Mouse (Mus musculus): ENCODE measurements around the gene Synpo2l. TPM values are rescaled to one million over a fixed set of nuclear protein-coding genes. Genes with fewer than 3 reads are reported as not detected.
A peak's percentile ranks its signal among the peaks of the same experiment; 100 is the strongest.

Gene Synpo2l
- polyA plus RNA-seq, 1 experiment, result not detected

DNA sequence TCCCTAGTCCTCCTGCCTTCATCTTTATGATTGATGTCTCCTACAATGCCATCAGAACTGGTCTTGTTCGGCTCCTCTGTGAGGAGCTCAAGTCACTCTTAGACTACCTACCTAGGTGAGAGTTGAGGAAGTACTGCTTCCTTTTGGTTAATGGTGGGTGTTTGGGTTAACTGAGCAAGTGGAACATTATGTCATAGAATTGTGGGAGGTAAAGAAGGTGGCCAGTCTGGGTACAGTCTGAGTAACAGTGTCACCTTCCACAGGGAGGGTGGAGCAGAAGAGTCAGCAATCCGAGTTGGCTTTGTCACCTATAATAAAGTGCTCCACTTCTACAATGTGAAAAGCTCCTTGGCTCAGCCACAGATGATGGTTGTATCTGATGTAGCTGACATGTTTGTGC lies 20.9 kb upstream of the Synpo2l start:
- Histone ChIP-seq H3K4me1 (ENCODE audit: control insufficient read depth) (peaks cover 7% of the 10 kb centered on the region), H3K27me3 (ENCODE audit: control insufficient read depth) (no peaks in the 10 kb centered on the region), H3K9me3 (ENCODE audit: control insufficient read depth, low read length) (no peaks in the 10 kb centered on the region), H3K36me3 (ENCODE audit: control insufficient read depth) (peaks cover 99% of the 10 kb centered on the region), H3K4me3 (replicated peaks) (no peak overlapping the region)
- TF ChIP-seq TAL1 (IDR thresholded peaks at IDR 0.05; ENCODE audit: low read length) (no peak), GATA1 (IDR thresholded peaks at IDR 0.05; ENCODE audit: low read length) (no peak)

DNA sequence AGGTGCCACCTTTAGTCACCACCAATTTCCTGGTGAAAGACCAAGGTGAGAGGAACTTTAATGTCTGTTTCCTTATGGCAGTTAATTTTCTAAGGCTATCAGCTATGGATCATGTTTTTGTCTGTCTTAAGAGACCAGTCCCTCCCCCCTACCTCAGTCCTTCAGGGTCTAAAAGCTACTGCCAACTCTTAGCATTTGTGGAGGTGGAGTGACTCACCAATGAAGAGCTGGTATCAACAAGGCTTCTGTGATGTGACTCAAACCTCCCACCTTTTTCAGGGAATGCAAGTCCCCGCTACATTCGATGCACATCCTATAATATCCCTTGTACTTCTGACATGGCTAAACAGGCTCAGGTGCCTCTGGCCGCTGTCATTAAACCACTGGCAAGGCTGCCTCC lies 18.4 kb upstream of the Synpo2l start:
- no peaks in the 10 kb centered on the region for H3K9me3 ChIP-seq (ENCODE audit: control insufficient read depth, low read length)
- H3K4me1 ChIP-seq (ENCODE audit: control insufficient read depth), result peaks cover 7% of the 10 kb centered on the region
- TF ChIP-seq TAL1 (IDR thresholded peaks at IDR 0.05; ENCODE audit: low read length), result no peak
- TF ChIP-seq GATA1 (IDR thresholded peaks at IDR 0.05; ENCODE audit: low read length), result no peak
- peaks cover 99% of the 10 kb centered on the region for H3K36me3 ChIP-seq (ENCODE audit: control insufficient read depth)
- H3K27me3 ChIP-seq (ENCODE audit: control insufficient read depth), result no peaks in the 10 kb centered on the region
- no peak overlapping the region for H3K4me3 ChIP-seq (replicated peaks)

DNA sequence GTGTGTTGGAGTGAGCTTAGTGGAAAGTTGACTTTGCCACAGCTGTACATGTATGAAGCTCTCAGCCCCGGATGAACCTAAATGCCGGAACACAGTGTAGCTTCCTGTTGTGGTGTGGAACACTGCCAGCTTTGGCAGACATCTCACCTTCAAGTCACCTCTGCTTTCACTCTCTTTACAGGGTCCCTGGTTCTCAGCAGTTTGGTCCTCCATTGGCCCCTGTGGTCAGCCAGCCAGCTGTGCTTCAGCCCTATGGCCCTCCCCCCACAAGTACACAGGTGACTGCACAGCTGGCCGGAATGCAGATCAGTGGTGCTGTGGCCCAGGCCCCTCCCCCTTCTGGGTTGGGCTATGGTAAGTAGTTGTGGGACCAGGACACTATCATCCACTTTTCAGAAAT lies 14.3 kb upstream of the Synpo2l start:
- Histone ChIP-seq H3K9me3 (ENCODE audit: control insufficient read depth, low read length) (no peaks in the 10 kb centered on the region), H3K4me1 (ENCODE audit: control insufficient read depth) (peaks cover 8% of the 10 kb centered on the region), H3K36me3 (ENCODE audit: control insufficient read depth) (peaks cover 100% of the 10 kb centered on the region), H3K4me3 (replicated peaks) (no peak overlapping the region), H3K27me3 (ENCODE audit: control insufficient read depth) (no peaks in the 10 kb centered on the region)
- no peak for TF ChIP-seq GATA1 (IDR thresholded peaks at IDR 0.05; ENCODE audit: low read length)
- TF ChIP-seq TAL1 (IDR thresholded peaks at IDR 0.05; ENCODE audit: low read length), result no peak

DNA sequence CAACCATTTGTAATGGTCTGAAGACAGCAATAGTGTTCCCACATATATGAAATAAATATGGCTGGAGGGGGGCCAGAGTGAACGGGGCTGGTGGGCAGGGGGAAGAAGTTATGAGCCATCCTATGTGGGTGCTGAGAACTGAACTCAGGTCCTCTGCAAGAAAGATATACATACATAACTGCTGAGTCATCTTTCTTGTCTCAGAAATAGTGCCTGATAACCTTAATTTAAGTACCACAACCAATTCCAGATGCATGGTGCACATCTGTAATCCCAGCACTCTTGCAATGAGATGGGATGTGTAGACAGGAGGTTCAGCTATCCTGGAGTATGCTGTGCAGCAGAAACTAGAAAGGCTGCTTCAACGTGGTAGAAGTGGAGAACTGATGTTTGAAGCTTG lies 13.6 kb upstream of the Synpo2l start:
- Histone ChIP-seq H3K36me3 (ENCODE audit: control insufficient read depth) (peaks cover 100% of the 10 kb centered on the region), H3K9me3 (ENCODE audit: control insufficient read depth, low read length) (no peaks in the 10 kb centered on the region), H3K4me1 (ENCODE audit: control insufficient read depth) (peaks cover 8% of the 10 kb centered on the region), H3K4me3 (replicated peaks) (no peak overlapping the region), H3K27me3 (ENCODE audit: control insufficient read depth) (no peaks in the 10 kb centered on the region)
- TF ChIP-seq GATA1 (IDR thresholded peaks at IDR 0.05; ENCODE audit: low read length) (no peak), TAL1 (IDR thresholded peaks at IDR 0.05; ENCODE audit: low read length) (no peak)

DNA sequence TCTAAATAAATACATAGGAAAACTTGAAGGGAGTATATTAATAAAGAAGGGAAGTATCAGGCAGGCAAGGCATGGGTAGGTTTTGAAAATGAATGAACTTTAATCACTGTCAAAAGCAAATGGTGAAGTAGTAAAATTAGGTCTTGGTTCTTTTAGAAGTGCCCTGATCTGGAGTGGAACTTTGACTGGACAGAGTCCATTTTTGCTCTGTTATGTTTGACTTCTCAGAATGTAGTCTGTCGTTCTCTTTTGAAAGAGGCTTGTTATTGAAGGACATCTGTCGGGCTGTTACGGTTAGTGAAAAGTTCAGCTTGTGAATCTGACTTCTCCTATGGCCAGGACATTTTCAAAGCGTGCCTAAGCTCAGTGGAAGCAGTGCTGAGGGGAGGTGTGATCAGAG lies 9.8 kb upstream of the Synpo2l start:
- peaks cover 34% of the 10 kb centered on the region for H3K4me1 ChIP-seq (ENCODE audit: control insufficient read depth)
- no peaks in the 10 kb centered on the region for H3K27me3 ChIP-seq (ENCODE audit: control insufficient read depth)
- H3K36me3 ChIP-seq (ENCODE audit: control insufficient read depth), result peaks cover 76% of the 10 kb centered on the region
- no peak for TF ChIP-seq GATA1 (IDR thresholded peaks at IDR 0.05; ENCODE audit: low read length)
- no peak for TF ChIP-seq TAL1 (IDR thresholded peaks at IDR 0.05; ENCODE audit: low read length)
- peaks cover 2% of the 10 kb centered on the region for H3K9me3 ChIP-seq (ENCODE audit: control insufficient read depth, low read length)
- H3K4me3 ChIP-seq (replicated peaks), result no peak overlapping the region

DNA sequence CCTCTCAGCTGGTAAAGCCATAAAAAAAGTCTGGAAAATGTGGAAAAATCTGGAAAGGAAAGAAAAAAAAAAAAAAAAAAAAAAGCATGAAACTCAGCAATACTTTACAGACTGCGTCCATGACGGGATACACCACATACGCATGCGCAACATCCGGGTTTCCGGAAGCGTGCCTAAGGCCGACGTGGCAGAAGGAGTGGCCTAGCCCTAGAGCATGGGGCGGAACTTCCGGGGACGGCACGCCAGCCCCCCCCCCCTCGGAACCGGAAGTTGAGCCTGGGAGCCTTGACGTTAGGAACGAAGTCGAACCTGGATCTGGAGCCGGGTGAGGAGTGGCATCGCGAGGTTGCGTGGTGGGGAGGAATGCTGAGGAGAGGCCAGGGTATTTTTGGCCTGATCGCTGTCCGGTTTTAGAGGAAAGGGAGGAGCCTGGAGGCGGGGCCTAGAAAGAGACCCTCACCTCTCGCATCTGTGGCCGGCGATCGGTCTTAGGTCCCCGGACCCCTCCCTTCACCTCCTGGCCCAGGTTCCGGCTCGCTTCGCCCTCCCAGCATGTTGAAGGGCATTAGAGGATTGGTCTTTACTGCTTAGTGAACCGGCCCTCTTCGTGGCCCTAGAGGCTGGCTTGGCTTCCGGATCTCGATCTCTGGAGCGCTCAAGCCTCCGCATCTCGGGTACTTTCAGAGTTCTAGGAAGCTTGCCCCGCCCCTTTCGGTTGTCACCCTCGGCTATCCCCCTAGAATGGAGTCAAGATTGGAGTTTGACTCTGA lies 6.1 kb upstream of the Synpo2l start, which contains the start of gene Sec24c:
TSS of gene Sec24c (plus strand) at position 245 of the 770 bp plus-strand sequence.
- H3K27me3 ChIP-seq (ENCODE audit: control insufficient read depth), result peaks cover 15% of the 10 kb centered on the region
- H3K4me3 ChIP-seq (replicated peaks), result peak within 1 kb of the TSS; percentile 74
- H3K9me3 ChIP-seq (ENCODE audit: control insufficient read depth, low read length), result peaks cover 2% of the 10 kb centered on the region

DNA sequence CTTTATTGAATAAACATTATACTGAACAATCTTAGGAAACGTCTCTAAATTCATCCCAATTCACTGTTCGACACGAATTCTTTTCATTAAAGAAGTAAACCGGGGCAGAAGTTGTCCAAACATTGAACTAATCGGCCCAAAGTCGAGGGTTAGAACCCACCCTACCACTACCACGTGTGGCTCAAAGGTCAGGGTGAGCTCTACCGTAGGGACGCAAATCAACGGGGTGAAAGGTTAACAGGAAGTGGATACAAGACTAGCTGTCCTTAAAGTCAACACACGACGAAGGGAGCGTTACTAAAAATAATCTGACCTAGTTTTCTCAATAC lies 5.5 kb upstream of the Synpo2l start:
- H3K36me3 ChIP-seq (ENCODE audit: control insufficient read depth), result peaks cover 33% of the 10 kb centered on the region
- H3K27me3 ChIP-seq (ENCODE audit: control insufficient read depth), result peaks cover 21% of the 10 kb centered on the region
- peak overlapping the region; percentile 74 for H3K4me3 ChIP-seq (replicated peaks)
- H3K4me1 ChIP-seq (ENCODE audit: control insufficient read depth), result peaks cover 32% of the 10 kb centered on the region
- no peak for TF ChIP-seq GATA1 (IDR thresholded peaks at IDR 0.05; ENCODE audit: low read length)
- TF ChIP-seq TAL1 (IDR thresholded peaks at IDR 0.05; ENCODE audit: low read length), result no peak
- peaks cover 2% of the 10 kb centered on the region for H3K9me3 ChIP-seq (ENCODE audit: control insufficient read depth, low read length)

More for the DNA sequence above, 6.1 kb upstream of the Synpo2l start, which contains the start of gene Sec24c:
- TF ChIP-seq TAL1 (IDR thresholded peaks at IDR 0.05; ENCODE audit: low read length), result no peak
- TF ChIP-seq GATA1 (IDR thresholded peaks at IDR 0.05; ENCODE audit: low read length), result no peak
- peaks cover 32% of the 10 kb centered on the region for H3K4me1 ChIP-seq (ENCODE audit: control insufficient read depth)
- H3K36me3 ChIP-seq (ENCODE audit: control insufficient read depth), result peaks cover 39% of the 10 kb centered on the region

DNA sequence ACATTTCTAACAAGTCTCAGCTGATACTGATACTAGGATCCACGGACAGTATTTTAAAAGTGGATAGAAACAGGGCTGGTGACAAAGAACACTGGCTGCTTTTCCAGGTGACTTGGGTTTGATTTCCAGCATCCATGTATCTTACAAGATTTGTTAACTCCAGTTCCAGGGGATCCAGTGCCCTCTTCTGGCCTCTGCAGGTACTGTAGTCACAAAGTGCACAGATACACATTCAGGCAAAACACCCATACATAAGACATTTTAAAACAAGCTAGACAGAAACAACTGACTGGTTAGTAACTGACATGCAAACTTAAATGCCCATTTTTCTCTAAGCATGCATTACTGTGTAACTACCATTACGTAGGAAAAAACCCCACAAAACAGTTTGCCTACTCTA lies 4.8 kb upstream of the Synpo2l start:
- H3K27me3 ChIP-seq (ENCODE audit: control insufficient read depth), result peaks cover 28% of the 10 kb centered on the region
- H3K4me1 ChIP-seq (ENCODE audit: control insufficient read depth), result peaks cover 32% of the 10 kb centered on the region
- TF ChIP-seq GATA1 (IDR thresholded peaks at IDR 0.05; ENCODE audit: low read length) (no peak), TAL1 (IDR thresholded peaks at IDR 0.05; ENCODE audit: low read length) (no peak)
- peaks cover 2% of the 10 kb centered on the region for H3K9me3 ChIP-seq (ENCODE audit: control insufficient read depth, low read length)
- peaks cover 26% of the 10 kb centered on the region for H3K36me3 ChIP-seq (ENCODE audit: control insufficient read depth)
- peak overlapping the region; percentile 74 for H3K4me3 ChIP-seq (replicated peaks)

DNA sequence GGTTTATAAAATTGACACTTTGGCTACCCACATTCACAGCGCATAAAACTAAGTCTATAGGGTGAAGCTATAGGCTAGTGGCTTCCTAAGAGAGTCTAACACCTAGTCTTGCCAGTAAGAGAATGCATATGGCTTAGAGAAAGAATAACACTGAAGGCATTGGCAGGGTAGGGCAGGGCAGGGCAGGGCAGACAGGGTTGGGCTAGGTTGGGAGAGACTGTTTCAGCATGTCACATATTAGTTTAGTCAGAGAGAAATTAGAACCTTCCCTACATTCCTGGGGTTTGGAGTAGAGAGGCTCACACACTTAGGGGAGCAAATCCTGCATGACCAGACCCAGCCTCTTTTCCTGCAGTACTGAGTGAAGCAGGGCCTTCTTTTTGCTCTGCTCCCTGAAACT lies 685 bp downstream of the Synpo2l start:
- H3K36me3 ChIP-seq (ENCODE audit: control insufficient read depth), result no peaks in the 10 kb centered on the region
- TF ChIP-seq GATA1 (IDR thresholded peaks at IDR 0.05; ENCODE audit: low read length), result no peak
- no peak for TF ChIP-seq TAL1 (IDR thresholded peaks at IDR 0.05; ENCODE audit: low read length)
- peaks cover 6% of the 10 kb centered on the region for H3K4me1 ChIP-seq (ENCODE audit: control insufficient read depth)
- peaks cover 75% of the 10 kb centered on the region for H3K27me3 ChIP-seq (ENCODE audit: control insufficient read depth)
- H3K4me3 ChIP-seq (replicated peaks), result no peak overlapping the region
- H3K9me3 ChIP-seq (ENCODE audit: control insufficient read depth, low read length), result no peaks in the 10 kb centered on the region

Data from erythroblast, embryonic 14.5 days (primary cell).